Mouse (Mus musculus) activated CD4-positive, CD25-positive, alpha-beta regulatory T cell, adult 4 months (primary cell): ENCODE results near the gene Txndc2. TPM values are rescaled to one million over a fixed set of nuclear protein-coding genes. Genes with fewer than 3 reads are reported as not detected.

Experiments
- ATAC-seq: one replicate; pipeline ENCODE4 v1.8.0; 2017
- polyA plus RNA-seq, 2 experiments: library from polyadenylated mRNA; unstranded; fragments of 100-300 nt; shearing (Covaris generic); gene quantifications; one replicate each; pipeline ENCODE4 v1.2.1; 2017

Txndc2 gene
- polyA plus RNA-seq = not detected

DNA sequence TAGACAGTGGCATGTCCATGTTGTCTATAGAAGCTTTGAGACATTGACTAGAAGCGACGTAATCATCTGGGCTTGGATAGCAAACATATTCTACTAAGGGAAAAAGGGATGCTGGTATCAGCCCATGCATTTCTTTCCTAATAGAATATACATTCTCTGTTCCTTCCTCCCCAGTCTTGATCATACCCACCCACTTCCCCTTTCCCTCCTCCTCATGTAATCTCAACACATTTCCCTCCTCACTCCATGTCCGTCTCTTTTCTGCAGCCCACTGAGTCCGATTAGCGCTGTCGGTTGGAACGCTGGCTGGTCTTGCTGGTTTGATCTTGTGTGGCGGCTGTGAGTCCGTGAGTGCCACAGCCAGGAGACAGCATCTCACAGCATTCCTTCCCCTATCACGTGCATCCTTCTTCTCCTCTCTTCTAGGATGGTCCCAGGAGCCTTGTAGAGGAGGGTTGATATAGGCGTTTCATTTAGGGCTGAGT lies at the start of gene Txndc2:
TSS of gene Txndc2 (minus strand) at position 435 of the 485 bp plus-strand sequence.
- ATAC-seq = no peak

DNA sequence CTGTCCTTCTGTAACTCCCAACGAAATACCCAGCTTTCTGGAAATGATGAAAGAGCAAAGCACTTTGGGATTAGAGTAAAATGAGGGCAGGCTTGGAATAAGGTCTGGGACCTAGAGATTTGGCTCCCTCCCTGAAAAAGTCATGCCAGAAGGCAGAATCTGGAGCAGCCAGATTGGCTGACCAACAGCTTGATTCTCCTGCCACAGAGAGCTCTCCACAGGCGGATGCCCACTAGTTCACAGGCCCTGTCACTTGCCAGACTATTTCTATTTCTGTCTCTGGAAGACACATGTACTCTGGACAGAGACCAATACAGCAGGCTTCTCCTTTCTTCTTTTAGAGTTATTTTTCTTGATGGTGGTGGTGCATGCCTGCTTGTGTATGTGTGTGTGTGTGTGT lies 41.8 kb upstream of the Txndc2 start:
- no peak for ATAC-seq

DNA sequence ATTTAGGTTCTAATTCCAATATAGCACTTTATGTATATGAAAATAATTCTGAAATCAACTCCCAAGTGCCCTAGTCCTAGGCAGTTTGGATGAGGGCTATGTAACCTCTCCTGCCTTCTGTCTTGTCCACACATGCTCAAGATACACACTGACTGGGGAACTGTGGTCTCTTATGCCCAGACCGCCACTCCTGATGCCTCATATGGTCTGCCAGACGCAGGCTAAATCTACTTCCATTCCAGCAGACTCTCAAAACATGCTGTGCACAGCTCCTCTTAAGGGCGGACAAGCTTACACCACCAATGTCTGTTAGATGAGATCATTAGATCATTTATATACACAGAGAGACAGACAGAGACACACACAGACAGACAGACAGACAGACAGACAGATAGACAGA lies 41.3 kb upstream of the Txndc2 start:
- no peak for ATAC-seq

- ATAC-seq = no peak
These were observed 40.2 kb upstream of the Txndc2 start for GRCm38 (mm10) chr17:65682071-65682680.

GRCm38 (mm10) chr17:65681516-65681915 lies 39.5 kb upstream of the Txndc2 start:
- ATAC-seq = no peak

DNA sequence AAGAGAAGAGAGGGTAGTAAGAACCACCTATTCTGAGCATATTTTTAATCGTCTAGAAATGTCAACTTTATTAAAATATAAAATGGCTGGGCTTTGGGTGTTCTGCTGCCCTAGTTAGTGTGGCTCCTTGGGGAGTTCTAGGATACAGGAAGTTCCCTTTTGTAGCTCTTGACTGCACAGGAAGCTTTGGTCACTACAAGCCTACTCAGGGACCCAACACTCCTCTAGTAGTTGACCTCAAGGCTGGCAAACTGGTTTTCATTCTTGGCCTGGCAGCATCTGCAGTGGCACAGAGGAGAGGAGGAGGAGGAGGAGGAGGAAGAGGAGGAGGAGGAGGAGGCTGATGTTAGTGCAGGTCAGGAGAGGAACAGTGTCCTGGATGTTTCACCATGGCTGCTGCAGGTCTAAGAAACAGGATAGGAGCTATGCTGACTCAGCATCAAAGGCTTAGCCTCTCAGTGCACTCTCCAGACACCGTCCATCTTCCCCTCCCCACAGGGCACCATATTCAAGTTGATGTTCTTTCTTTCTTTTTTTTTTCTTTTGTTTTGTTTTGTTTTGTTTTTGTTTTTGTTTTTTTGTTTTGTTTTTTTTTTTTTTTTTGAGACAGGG lies 38.9 kb upstream of the Txndc2 start:
- no peak for ATAC-seq

DNA sequence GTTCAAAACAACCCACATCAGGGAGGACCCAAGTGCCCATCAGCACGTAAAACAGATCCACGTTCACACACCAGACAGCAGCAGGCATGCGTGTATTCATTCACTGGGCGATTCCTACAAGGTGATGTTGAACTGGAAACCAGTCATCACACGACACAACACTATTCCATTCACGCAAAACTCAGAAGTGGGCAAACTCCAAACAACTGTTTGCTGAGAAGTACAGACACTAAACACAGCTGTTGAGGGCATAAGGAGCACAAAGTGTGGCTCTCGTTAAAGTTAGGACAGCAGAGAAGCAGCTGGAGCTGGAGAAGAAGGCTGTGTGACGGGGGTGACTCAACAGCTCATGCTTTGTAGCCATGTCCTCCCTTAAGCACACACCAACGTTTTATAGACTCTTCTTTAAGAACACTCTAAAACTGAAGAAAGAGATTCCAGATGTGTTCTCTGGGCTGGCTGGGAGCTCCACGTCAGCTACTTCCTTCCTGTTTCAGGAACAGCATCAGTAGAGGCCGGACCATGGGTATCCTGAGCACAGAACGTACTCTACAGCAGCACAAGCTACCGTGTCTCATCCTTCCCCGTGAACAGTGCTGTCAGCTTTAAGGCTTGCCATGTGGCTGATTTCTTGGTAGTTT lies 38.0 kb upstream of the Txndc2 start:
- no peak for ATAC-seq

DNA sequence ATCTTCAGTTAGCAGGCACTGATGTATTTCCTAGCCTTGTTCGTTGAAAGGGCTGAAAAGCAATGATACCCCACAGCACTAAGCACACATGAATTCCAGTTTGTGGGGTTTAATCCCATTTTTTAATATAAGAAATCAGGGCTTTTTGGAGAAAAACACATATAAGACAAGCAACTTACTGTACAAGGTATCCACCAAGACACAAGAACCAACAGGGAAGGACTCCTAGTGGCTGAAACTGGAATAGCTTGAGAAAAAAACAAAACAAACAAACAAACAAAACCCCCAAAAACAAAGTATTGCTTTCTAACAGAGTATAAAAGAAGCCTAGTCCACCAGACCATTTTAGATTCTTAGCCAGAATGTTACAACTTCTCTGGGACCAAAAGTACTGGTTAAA lies 35.8 kb upstream of the Txndc2 start:
- no peak for ATAC-seq

DNA sequence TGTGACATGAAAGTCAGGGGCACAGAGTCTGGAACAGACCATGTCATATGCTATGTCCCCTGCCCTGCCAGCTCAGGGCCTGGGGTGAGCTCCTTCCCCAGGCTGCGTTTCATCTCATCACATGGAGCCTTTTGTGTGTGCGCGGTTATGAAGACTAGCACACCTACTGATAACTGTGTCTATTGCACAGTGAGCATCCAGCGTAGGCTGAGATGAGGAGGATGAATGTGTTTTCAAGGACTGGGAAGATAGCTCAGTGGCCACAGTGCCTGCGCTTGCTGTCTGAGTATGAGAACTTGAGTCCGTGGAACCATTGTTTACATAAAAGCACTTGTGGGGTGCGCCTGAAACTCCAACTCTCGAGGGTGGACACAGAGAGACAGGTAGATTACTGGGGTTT lies 34.6 kb upstream of the Txndc2 start:
- ATAC-seq = no peak

GRCm38 (mm10) chr17:65675985-65676384 lies 34.0 kb upstream of the Txndc2 start:
- no peak for ATAC-seq

DNA sequence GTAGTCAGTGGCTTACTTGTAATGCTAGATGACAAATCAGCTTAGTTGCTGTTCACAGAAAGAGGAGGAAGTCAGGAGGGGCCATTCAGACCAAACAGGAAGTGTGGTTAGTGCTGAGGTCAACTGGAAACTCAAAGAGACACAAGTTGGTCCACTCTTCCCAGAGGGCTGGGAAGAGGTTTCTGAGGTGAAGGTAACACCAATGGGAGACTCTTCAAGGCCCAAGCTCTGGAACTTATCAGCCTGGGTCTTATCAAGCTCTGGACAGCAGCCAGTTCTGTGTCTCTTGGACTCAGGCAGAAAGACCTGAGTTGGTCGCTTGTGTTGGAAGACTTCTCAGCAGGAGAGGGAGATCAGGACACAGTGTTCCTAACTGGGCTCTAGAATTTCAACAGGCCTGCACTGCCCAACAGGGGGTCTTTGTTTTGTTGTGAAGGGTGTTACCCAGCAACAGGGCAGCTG lies 32.8 kb upstream of the Txndc2 start:
- no peak for ATAC-seq

- no peak for ATAC-seq
These were observed 31.0 kb upstream of the Txndc2 start for GRCm38 (mm10) chr17:65672926-65673325.

DNA sequence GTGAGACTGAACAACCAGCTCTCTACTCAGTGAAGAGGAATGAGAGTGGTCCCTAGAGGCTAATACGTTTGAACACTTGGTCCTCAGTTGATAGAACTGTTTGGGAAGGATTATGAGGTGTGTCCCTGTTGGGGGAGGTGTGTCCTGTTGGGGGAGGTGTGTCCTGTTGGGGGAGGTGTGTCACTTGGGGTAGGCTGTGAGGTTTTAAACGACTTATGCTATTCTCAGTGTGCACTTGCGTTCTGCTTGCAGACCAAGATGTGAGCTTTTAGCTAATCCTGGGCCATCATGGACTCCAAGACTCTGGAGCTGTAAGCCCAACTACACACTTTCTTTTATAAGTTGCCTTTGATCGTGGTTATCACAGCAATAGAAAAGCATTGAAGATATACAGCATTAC lies 27.1 kb upstream of the Txndc2 start:
- no peak for ATAC-seq

GRCm38 (mm10) chr17:65667792-65668191 lies 25.8 kb upstream of the Txndc2 start:
- no peak for ATAC-seq

- no peak for ATAC-seq
These were observed 24.6 kb upstream of the Txndc2 start for GRCm38 (mm10) chr17:65666388-65667161.

GRCm38 (mm10) chr17:65665786-65666387 lies 23.9 kb upstream of the Txndc2 start:
- no peak for ATAC-seq

- no peak for ATAC-seq
These were observed 21.5 kb upstream of the Txndc2 start for GRCm38 (mm10) chr17:65663329-65664078.

DNA sequence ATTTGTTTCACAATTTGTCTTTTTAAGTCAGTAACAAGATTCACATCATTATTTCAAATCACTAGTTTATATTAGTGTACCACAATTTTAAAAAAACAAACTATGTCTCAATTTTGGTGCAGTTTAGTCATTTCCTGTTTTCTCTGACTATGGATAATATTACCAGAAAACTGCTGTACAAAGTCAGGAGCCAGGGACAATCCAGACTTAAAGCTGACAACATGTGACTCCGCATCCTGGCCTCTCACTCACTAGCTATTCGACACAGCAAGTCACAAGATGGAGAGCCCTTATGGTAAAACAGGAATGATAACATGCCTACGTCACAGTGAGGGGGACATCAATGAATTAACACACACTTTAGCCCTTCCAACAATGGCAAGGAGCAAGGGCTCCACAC lies 20.7 kb upstream of the Txndc2 start:
- ATAC-seq = no peak

GRCm38 (mm10) chr17:65658416-65658815 lies 16.4 kb upstream of the Txndc2 start:
- ATAC-seq = no peak

DNA sequence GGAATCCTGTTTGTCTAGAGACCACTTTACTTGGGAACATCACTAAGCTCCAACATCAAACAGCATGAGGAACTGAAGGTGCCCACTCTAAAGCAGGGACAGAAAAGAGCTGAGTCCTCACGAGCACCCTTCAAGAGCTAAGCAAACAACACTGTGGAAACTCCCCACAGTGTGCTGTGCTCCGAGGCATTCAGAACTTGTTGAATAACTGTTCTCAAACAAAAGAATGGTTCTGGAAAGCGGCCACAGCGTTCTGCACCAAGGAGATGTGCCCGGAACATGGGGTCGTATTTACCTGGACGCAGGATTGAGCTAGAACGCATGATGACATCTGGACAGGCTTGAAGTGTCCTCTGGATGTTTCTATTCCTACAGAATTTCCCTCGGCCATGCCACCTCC lies 16.0 kb upstream of the Txndc2 start:
- ATAC-seq = no peak

- no peak for ATAC-seq
These were observed 14.8 kb upstream of the Txndc2 start for GRCm38 (mm10) chr17:65656731-65657130.

GRCm38 (mm10) chr17:65656076-65656475 lies 14.1 kb upstream of the Txndc2 start:
- ATAC-seq = no peak
